Mouse (Mus musculus): ENCODE results near the gene Hsf5. TPM values are rescaled to one million over a fixed set of nuclear protein-coding genes. Genes with fewer than 3 reads are reported as not detected.

The Hsf5 gene
- total RNA-seq (2021): under 1 TPM; 0.10 to 0.17 TPM
- long read RNA-seq, experiment 1: 0 reads
- long read RNA-seq, experiment 2, partial matches to known transcripts: 1 of 1 reads
- long read RNA-seq, experiment 2, other reads (novel, unspliced or antisense): 0 of 1 reads

- DNase-seq (ENCODE audit: low spot score in 2 of 2): no peak
These were observed at the start of gene Hsf5 for GRCm38 (mm10) chr11:87616790-87617474. Gene Hsf5 (plus strand): TSS chr11:87617164.

DNA sequence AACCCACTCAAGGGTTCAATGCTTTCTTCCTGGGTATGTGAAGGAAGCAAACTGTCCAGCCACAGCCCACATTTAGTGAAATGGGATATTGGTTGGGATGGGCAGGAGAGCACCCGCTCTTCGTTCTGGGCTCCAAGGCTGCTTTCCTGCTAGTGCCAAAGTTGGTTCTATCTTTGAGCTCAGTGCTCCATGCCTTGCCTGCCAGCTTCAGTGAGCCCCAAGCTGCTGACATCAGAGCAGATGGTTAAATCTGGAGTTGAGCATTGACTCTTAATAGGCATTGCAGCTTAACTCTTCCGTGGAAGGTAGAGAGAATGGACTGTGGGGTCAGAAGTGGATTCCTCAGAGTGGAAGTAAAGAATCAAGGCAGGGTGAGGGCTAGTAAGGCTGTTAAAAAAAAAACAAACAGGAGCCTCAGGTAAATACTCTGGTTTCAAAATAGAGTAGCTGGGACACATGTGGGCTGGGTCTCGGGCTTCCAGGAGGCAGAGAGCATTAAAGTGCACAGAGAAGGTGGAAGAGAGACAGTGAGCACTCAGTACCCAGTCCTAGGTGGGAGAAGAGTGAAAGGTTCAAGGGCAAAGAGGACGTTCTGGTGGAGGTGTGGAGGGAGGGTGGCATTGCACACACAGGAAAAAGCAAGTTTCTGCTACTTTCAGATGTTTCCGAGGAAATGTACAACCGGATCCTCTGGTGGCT is 48.6 kb upstream of the Hsf5 start, which contains the start of gene Sept4:
Gene Sept4 (plus strand): TSS at position 649 of the 699 bp plus-strand sequence.
- no peak for DNase-seq (ENCODE audit: low spot score in 2 of 2)

DNA sequence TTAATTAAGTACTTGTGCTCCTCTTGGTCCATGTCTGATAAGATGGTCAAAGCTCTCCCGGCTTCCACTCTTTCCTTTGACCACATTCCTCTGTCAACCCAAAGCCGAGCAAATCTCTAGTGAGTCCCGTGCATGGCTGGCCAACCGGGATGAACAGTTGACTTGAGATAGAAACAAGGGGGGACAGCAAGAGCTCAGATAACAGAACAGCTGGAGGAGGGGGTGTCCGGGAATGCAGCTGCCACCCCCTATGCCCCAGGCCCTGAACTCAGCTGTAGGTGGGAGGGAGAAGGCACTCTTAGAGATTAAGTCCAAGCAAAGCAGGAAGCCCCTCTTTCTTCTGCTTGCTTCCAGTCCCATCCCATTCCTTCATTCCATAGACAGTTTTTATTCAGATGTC is 46.2 kb upstream of the Hsf5 start:
- no peak for DNase-seq (ENCODE audit: low spot score in 2 of 2)

DNA sequence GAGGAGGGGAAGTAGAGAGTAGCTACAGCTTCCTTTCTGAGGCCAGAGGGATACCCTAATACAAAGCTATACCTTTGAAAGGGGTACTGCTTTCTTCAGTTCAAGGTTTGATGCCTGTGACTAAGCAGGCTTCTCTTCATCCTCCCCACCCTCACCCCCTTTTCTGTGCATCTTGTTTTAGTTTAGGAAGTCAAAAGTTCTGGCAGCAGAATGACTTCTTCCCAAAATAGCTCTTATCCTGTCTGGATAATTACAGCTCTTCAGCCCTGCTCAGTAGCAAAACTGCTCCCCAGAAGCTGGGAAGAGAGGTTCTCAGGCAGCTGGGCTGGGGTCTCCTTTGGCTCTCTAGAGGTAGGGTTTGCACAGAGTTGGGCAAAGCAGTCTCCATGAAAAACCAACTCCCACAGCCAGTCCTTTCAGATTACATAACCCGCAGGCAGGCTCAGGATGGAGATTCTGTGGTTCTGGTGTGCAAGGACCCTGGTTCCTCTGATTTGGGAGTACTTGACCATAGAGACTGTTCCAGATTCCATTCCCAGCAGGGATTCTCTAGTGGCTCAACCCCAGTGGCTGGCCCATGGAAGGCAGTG is 45.5 kb upstream of the Hsf5 start:
- DNase-seq (ENCODE audit: low spot score in 2 of 2): no peak

DNA sequence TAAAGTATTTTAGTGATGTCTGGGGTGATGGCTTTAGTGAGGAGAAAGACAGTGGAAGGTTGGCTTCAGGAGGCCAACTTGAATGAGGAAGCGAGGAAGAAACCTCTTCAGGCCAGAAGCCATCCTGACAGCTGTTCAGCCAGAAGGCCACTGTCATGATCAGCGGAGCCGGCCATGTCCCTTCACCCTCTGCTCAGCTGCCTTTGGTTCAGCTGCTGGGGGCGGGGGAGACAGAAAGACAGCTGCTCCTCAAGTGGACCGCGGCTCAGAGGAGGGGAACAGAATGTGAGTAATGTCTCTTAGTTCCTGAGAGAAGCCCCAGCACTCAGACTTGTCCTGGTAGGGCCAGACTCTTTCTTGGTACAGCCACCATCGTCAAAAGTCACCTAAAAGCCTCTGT is 43.2 kb upstream of the Hsf5 start:
- no peak for DNase-seq (ENCODE audit: low spot score in 2 of 2)

DNA sequence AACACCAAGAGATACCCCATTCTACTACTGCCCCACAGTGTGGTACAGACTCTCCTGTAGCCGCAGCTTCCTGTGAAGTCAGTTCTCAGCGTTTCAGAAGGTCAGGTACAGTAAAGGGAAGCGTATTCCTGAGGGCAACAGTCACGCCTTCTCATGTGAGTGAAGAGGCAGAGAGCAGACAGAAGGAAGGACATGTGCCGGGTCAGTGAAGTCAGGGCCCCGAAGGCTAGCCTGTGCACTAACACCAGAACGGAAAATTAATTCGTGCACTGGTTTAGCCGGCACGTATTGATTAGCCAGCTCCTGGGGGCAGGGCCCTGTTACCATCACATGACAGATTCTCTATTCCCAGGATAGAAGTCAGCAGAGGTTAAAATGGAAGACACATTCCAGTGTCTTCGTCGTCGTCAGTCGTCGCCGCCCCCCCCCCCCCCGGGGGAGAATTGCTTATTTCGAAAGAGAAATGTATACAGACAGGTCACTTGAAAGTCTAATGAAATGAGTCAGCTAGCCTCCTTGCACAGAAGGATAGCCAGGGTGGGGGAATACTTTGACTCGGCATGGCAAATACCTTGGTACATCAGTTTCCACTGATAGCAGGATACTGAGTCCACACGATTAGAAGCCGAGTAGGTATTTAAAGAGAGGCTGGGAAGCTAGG is 42.3 kb upstream of the Hsf5 start:
- DNase-seq (ENCODE audit: low spot score in 2 of 2): no peak

GRCm38 (mm10) chr11:87577601-87578248 is 39.2 kb upstream of the Hsf5 start:
- no peak for DNase-seq (ENCODE audit: low spot score in 2 of 2)

DNA sequence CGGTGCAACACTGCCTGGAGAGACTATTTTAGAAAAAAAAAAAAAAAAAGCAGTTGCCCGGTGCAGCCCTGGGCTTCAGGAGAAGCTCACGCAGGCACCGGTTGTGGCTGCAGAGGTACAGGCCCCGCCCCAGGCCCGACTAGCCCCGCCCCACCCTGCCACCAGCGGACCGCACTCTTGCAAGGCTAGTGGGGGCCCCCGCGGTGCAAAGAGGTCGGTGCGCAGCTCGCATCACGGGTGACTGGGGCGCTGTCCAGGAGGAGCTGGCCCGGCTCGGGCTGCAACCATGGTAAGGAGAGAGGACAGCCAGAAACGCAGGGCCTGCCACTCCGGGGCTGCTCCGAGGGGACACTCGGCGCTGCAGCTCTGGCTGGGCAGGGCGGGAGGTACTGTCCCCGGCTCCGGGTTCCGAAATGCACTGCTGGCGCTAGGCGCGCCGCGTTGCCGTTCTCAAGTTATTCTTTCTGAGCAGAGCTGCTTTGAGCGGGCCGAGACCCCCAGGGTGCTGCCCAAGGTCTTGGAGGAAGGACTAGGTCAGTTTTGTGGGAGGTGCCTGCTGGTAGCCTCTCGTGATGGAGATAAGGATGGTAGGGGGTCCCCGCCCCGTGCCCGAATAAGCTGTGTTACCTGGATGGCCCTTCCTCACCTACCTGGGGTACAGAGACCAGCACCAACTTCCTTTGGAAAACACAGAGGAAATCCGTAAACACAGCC is 38.6 kb upstream of the Hsf5 start:
- DNase-seq (ENCODE audit: low spot score in 2 of 2): peak; percentile 54 to 63

DNA sequence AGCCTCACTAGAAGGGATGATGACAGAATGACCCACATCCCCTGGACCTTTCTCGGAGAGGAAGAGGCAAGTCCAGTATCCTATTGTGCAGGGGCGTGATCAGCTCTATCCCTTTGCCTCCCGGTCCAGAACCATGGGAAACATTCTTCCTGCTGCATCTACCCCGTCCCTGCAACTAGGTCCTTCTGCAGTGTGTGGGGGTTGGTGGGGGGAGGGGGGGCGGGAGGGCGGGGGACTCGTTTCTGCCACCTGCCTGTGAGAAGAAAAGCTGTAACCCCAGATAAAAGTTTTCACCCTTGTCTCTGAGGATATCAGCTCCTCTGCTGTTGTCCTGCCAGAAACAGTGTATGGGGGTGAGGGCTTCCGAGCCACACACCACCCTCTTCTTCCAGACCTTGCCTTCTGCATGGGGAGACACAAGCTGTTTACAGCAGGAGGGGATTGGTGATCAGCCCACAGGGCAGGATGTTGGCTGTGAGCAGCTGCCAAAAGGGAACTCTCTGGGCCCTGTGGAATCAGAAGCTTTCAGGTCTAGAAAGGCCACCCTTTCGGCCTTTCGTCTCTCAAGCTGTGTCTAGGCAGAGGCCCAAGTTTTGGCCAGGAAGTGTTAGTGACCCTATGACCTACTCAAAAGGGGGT is 37.9 kb upstream of the Hsf5 start:
- DNase-seq (ENCODE audit: low spot score in 2 of 2): no peak

- DNase-seq (ENCODE audit: low spot score in 2 of 2): no peak
These were observed 37.3 kb upstream of the Hsf5 start for GRCm38 (mm10) chr11:87579713-87580112.

DNA sequence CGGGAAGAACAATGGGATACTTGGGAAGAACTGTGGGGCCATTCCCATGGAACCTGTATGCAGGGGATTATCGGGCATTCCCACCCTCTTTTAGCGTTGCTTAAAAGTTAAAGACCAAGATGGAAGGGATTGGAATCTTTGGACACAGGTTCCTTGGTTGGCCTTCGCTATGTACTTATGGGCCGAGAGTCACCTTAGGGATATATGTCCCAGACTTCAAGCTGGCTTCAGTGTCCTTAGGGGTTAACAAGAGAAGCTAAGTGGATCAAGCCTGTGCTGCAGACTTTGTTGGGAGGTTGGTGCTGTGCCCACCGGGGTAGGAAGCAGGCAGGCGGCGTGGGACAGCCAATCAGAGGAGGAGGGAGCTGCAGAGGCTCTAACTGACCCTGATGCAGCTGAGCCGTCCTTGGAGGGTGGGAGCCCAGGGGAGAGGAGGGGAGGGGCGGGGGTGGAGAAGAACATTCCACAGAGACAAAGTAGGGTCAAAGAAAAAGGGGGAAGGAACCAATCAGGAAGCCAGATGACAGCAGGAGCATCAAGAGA is 36.4 kb upstream of the Hsf5 start:
- no peak for DNase-seq (ENCODE audit: low spot score in 2 of 2)

DNA sequence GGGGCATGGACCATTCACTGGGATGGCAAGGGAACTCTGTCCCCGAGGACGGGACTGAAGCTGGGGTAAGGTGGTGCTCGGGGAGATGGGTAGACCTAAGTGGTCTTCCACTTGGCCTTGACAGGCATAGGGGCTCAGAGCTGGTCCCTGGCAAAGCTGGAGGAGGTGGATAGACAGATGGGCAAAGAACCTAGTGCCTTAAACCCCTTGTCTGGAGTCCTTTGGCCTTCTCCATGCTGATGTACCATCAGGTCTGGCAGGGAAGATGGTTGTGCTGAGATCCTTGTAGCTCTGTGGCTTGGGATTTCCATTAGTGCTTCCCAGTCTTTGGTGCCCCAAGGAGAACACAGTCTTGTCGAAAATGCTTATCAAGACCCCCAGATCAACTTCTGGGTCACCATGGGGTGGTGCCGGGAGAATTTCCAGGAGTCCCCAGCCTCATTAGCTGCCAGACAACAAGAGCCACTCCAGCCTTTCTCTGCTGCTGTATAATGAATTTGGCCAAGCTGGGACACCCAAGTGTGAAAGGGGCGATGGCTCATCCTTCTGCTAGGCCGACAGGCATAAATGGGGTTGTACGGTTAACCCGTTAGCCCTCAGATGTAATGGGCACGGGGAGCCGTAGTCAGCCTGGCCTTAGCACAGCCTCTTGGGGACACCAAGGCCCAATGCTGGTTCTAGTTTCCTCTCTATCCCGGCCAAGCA is 35.7 kb upstream of the Hsf5 start:
- no peak for DNase-seq (ENCODE audit: low spot score in 2 of 2)

DNA sequence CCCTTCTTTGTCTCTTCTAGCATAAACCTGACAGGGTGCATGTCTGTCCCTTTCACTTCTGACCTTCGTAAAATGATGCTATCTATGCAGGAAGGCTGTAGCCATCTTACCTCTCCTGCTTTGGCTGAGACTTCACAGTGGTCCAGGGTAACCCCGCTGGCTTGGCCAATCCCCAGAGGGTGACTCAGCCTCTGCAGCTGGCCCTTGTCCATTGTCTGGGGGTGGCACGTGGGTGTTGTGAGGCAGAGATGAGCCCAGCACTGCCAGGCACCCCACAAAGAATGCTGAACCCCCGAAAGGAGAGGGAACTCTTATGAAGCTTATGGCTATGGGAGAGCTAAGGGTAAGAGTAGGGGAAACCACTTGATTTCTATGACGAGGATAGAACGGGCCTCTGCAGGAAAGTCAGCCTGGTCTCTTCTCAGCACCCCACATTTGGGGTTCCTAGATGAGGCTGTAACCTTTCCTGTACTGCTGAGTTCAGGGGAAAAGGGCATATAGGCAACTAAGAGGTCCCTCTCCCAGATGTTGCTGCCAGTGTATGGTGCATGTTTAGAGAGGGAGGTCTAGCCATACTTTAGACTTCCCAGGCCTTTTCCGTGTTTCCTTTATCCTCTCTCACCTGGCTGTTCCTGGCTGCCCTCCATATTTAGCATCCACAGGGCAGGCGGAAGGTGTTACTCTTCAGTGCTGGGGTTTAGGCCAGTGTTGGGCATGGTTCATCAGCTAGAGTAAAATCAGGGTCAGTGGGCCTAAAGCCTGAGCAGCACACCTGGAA is 34.8 kb upstream of the Hsf5 start:
- no peak for DNase-seq (ENCODE audit: low spot score in 2 of 2)

DNA sequence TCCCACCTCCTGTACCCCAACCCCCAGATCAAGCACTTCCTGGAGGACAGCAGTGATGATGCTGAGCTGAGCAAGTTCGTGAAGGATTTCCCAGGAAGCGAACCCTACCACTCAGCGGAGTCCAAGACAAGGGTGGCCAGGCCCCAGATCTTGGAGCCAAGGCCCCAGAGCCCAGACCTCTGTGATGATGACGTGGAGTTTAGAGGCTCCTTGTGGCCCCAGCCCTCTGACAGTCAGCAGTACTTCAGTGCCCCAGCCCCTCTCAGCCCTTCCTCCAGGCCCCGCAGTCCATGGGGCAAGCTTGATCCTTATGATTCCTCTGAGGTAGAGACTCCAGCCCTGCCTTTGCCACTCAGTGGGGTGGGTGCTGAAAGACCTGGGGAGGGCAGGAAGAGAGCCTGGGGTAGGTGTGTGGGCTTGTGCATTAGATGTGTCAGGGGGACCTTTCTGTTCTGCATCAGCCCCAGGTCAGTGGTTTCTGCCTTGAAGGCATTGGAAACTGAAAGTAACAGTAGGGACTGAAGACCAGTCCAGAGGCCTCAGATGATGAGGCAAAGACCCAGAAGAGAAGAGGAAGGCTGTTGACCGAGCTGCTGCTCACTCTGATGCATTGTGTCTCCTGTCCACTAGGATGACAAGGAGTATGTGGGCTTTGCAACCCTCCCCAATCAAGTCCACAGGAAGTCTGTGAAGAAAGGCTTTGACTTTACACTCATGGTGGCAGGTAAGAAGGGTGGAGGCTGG is 33.5 kb upstream of the Hsf5 start:
- DNase-seq (ENCODE audit: low spot score in 2 of 2): no peak

DNA sequence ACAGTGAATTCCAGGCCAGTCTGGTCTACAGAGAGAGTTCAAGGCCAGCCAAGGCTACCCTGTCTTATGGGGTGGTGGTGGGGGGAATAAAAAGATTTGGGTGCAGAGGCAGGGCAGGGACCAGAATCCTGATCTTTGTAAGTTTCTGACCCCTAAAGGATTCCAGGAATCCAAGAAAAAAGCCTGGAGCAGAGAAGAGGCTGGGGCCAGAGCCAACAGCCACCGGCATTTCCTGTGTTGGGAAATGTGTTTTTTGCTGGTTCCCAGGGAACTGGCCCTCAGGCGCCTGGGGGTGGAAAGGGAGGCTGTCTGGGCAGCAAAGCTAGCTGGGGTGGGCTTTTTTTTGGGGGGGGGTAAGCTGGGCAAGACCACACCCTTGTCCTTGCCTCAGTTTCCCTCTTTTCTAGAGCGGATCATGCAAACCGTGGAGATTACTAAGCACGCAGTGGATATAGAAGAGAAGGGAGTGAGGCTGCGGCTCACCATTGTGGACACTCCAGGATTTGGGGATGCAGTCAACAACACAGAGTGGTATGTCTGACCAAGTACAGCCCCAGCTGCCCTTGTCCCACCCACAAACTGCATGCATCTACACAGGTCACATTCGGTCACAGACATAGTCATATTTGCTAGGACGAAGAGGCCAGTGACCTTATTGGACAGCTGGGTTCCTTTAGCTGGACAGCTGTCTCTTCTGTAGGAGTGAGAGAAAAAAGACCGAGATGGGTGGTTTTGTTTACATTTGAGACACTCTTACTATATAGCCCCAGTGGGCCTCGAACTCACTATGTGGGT is 32.1 kb upstream of the Hsf5 start:
- peak in 1 of 2 experiments; percentile 40 for DNase-seq (ENCODE audit: low spot score in 2 of 2)

DNA sequence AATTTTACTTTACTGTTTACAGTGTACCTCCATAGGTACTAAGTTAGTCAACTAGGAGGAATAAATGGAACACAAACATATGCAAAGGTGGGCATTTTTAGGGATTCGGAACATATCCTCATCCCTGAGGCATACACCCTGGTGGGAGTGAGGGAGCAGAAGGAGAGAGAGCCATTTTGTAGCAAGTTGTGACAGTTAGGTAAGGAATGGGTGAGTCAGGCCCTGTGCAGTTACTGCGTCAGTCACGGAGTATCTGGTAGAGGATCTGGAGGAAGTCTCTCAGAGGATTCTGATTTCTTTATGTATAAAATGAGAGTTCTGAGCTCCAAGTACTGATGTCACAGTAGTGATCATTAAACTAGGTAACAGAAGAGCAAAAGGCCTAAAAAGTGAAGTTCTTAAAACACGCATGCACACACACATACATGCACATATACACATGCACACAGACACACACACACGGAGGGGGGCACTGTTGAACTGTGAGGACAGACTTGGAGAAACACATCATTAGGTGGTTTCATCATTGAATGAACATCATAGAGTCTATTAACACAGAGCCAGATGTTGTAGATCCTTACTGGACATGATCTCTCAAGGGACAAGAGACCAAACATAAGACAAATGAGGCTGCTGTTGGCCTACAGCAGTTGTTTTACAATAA is 29.6 kb upstream of the Hsf5 start:
- no peak for DNase-seq (ENCODE audit: low spot score in 2 of 2)

Measured in gastrocnemius, postnatal 4 days (tissue).